Mouse (Mus musculus): ENCODE data around the gene P4ha3.

P4ha3 gene

GRCm38 (mm10) chr7:100305894-100306293 is 20.6 kb downstream of the P4ha3 start:
- no peak for DNase-seq (ENCODE audit: low read depth, low spot score)

- DNase-seq (ENCODE audit: low read depth, low spot score) = no peak
Measured at GRCm38 (mm10) chr7:100307872-100308653, 22.7 kb downstream of the P4ha3 start.

GRCm38 (mm10) chr7:100309216-100309615 is 23.9 kb downstream of the P4ha3 start:
- no peak for DNase-seq (ENCODE audit: low read depth, low spot score)

DNA sequence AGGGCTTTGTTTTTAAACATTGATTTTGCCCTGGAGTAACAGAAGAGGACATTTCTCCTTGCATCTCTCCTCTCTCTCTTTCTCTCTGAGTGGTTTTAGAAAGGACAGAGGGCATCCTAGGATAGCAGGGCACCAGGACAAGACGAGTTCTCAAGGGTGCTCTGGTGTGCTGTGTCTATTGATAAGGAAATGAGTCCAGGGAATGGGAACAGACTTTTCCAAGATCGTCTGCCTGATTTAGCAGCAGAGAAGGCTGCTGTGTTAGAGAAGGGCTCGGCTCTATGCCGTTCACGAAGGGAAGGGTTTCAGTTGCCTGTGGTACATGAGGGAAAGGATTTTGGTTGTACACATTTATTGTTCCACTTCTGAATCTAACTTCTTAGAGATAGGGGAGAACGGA is 24.4 kb downstream of the P4ha3 start:
- no peak for DNase-seq (ENCODE audit: low read depth, low spot score)

- DNase-seq (ENCODE audit: low read depth, low spot score) = no peak
Measured at GRCm38 (mm10) chr7:100310290-100310689, 25.0 kb downstream of the P4ha3 start.

DNA sequence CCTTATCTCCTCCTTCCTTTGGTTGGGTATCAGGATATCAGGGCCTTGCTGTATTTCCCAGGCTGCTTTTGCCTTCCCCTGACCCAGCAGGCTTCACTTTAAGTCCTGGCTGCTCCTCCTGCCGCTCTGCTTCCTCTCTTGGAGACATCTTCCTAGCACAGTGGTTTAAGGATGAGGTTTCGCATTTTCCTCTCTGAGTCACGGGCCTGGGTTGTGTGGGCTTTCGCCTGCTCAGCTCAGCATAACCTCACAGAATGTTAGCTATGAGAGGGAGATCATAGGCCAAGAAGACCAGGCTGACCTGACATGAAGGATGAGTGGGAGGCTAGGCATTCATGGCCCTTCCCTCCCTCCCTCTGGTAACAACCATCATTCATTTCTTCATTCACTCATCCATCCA is 27.4 kb downstream of the P4ha3 start:
- no peak for DNase-seq (ENCODE audit: low read depth, low spot score)

DNA sequence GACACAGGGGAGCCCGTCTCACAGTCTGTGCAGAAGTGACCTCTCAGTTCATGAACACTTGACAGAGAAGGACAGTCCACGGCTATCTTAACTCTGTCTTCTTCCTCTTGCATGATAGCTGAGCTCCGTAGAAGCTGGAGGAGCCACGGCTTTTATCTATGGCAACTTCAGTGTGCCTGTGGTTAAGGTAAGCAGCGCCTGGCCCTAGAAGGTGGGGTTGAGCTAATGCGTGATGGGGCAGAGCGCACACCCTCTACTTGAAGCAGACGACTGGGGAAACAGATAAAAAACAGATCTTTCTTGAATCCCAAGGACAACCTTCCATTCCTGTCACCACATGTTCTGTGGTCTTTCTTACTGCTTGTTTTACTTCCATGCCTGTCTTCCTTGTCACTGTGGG is 31.6 kb downstream of the P4ha3 start:
- no peak for DNase-seq (ENCODE audit: low read depth, low spot score)

- no peak for DNase-seq (ENCODE audit: low read depth, low spot score)
Measured at GRCm38 (mm10) chr7:100317534-100317933, 32.2 kb downstream of the P4ha3 start.

DNA sequence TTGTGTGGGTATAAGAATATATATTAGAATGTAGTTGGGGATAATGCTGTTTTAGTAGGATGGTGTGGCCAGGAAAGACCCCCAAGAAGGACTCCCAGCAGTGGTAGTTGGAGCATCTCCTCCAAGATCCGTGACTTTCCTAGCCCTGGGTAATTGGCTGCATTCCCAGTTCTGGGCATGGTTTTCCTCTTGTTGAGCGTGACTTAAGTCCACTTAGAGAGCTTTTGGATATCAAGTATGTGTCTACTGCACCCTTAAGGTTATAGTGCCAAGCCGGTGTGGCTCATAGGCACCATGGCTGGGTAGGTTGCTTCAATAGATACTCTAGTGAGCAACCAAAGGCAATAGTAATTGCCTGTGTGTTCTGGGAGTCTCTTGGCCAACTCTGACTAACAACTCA is 38.4 kb downstream of the P4ha3 start:
- DNase-seq (ENCODE audit: low read depth, low spot score) = no peak

DNA sequence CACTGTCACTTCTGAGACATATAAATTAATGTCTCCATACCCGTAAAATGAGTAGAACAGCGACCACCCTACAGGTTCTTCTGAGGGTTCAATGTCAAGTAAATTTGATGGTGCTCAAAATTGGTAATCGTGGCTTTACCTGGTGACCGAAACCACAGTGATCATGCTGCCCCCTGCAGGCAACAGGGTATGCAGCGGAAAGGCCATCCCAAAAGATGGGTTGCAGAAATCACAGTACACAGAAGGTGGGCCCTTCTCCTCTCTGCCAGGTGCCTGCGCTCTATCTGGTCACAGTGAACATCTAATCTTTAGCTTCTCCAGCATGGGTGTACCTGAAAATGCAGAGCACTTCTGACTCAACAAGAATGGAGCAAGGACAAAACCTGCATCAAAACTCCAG is 40.2 kb downstream of the P4ha3 start:
- peak; percentile 27 for DNase-seq (ENCODE audit: low read depth, low spot score)

DNA sequence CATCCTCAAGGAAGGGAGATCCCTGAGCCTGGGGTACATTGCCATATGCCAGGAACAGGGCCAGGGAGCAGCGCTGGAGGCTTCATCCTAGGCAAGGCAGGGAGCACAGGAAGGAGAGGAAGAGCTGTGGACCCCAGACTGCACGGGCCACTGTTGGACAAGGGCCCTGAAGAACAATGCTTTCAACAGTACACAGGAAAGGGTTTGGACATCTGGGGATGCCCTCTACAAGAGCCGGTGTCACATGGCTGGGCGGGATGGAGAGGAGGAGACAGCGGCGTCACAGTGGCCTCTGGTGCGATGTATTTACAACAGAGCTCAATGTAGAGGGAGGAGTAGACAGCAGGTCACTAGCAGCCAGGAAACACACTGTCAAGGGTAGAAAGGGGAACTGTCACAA is 42.2 kb downstream of the P4ha3 start:
- no peak for DNase-seq (ENCODE audit: low read depth, low spot score)

DNA sequence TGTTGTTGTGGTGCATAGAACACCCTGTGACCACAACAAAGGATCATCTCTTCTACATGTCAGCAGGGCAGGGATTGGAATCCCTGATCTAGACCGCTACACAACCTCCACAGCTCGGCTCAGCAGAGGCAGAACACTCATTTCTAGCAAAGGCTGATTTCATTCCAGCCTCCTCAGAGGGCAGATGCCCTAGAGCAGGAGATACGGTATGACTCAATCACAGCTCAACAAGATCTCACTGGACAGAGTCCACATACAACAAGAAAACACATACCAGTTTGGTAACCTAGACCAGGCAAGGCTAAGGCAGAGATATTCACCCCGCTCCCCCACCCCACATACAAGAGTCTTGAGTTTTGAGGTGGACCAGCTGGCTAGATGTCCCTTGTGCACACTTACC is 43.3 kb downstream of the P4ha3 start:
- no peak for DNase-seq (ENCODE audit: low read depth, low spot score)

- no peak for DNase-seq (ENCODE audit: low read depth, low spot score)
Measured at GRCm38 (mm10) chr7:100331269-100331668, 45.9 kb downstream of the P4ha3 start.

GRCm38 (mm10) chr7:100335921-100336320 is 50.6 kb downstream of the P4ha3 start:
- no peak for DNase-seq (ENCODE audit: low read depth, low spot score)

GRCm38 (mm10) chr7:100354984-100355383 is 69.7 kb downstream of the P4ha3 start:
- DNase-seq (ENCODE audit: low read depth, low spot score) = no peak

GRCm38 (mm10) chr7:100356324-100356723 is 71.0 kb downstream of the P4ha3 start:
- DNase-seq (ENCODE audit: low read depth, low spot score) = no peak

- no peak for DNase-seq (ENCODE audit: low read depth, low spot score)
Measured at GRCm38 (mm10) chr7:100356768-100357167, 71.4 kb downstream of the P4ha3 start.

GRCm38 (mm10) chr7:100357856-100358255 is 72.5 kb downstream of the P4ha3 start:
- no peak for DNase-seq (ENCODE audit: low read depth, low spot score)

DNA sequence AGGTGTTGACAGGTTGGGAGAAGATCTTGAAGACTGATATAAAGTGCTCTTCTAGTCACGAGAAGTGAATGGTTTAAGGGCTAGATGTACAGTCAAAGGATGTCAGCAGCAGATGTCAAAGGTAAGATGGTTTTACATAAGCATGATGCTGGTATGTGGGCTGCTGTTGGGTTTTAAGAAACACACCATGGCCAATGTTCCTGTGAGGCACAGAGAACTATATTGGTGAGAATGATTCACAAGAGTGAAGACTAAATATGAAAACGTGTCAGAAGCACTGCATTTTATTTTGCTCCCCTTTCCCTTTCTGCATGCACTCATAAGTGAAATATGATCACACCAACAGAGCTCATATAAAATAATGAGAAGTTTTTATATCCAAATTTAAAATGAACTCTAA is 77.8 kb downstream of the P4ha3 start:
- DNase-seq (ENCODE audit: low read depth, low spot score) = no peak

GRCm38 (mm10) chr7:100364888-100365287 is 79.6 kb downstream of the P4ha3 start:
- DNase-seq (ENCODE audit: low read depth, low spot score) = no peak
